Mouse (Mus musculus) kidney, embryonic 16.5 days (tissue): ENCODE measurements around the gene Kcnt2. TPM values are rescaled to one million over a fixed set of nuclear protein-coding genes. Genes with fewer than 3 reads are reported as not detected.

Experiments used
- ATAC-seq: fragments of 200-750 bp; cut with Nextera tagmentation; 2 replicates; pipeline ENCODE4 v1.8.0; 2017; ENCODE audit warnings: moderate TSS enrichment; ENCODE audit not compliant: low FRiP score, low TSS enrichment
- H3K27ac ChIP-seq: fragments of 300-500 bp; sonication (generic); 2 replicates; pipeline ENCODE4 v1.5.1; 2014; ENCODE audit warnings: low read length
- H3K27me3 ChIP-seq: fragments of 300-500 bp; sonication (generic); 2 replicates; pipeline ENCODE4 v1.6.1; 2014; ENCODE audit warnings: low read length, control low read depth, mixed read lengths; ENCODE audit not compliant: insufficient read depth
- H3K36me3 ChIP-seq: fragments of 300-500 bp; sonication (generic); 2 replicates; pipeline ENCODE4 v1.6.1; 2014; ENCODE audit warnings: low read length, control low read depth, mixed read lengths; ENCODE audit not compliant: insufficient read depth
- H3K4me1 ChIP-seq: fragments of 300-500 bp; sonication (generic); 2 replicates; pipeline ENCODE4 v1.6.1; 2014; ENCODE audit warnings: low read length, control low read depth, mixed read lengths; ENCODE audit not compliant: insufficient read depth
- H3K4me2 ChIP-seq: fragments of 300-500 bp; sonication (generic); replicated peaks from 2 replicates; pipeline ENCODE4 v1.6.1; 2014; ENCODE audit warnings: low read depth, low read length
- H3K4me3 ChIP-seq: fragments of 300-500 bp; sonication (generic); 2 replicates; pipeline ENCODE4 v1.5.1; 2014; ENCODE audit warnings: mild to moderate bottlenecking, low read length
- H3K9ac ChIP-seq: fragments of 300-500 bp; sonication (generic); replicated peaks from 2 replicates; pipeline ENCODE4 v1.6.1; 2014; ENCODE audit warnings: low read length
- H3K9me3 ChIP-seq: fragments of 300-500 bp; sonication (generic); 2 replicates; pipeline ENCODE4 v1.6.1; 2016; ENCODE audit warnings: low read length, control low read depth
- WGBS: fragments of 180-500 bp; shearing (Covaris S2); extraction: QIAGEN DNeasy Blood & Tissue Kit; methylation state at CpG from one replicate; pipeline ENCODE4 v1.1.7; 2014; 5-methylcytosine and 5-hydroxymethylcytosine counted together
- polyA plus RNA-seq: library from polyadenylated mRNA; unstranded; fragments of >200 nt; fragmentation: Nextera tagmentation; extraction: Ambion mirVana; gene quantifications from 2 replicates; pipeline ENCODE4 v1.2.1, GENCODE M21; 2015

Kcnt2 gene
- 2.8 and 3.8 TPM in 2 replicates for polyA plus RNA-seq

DNA sequence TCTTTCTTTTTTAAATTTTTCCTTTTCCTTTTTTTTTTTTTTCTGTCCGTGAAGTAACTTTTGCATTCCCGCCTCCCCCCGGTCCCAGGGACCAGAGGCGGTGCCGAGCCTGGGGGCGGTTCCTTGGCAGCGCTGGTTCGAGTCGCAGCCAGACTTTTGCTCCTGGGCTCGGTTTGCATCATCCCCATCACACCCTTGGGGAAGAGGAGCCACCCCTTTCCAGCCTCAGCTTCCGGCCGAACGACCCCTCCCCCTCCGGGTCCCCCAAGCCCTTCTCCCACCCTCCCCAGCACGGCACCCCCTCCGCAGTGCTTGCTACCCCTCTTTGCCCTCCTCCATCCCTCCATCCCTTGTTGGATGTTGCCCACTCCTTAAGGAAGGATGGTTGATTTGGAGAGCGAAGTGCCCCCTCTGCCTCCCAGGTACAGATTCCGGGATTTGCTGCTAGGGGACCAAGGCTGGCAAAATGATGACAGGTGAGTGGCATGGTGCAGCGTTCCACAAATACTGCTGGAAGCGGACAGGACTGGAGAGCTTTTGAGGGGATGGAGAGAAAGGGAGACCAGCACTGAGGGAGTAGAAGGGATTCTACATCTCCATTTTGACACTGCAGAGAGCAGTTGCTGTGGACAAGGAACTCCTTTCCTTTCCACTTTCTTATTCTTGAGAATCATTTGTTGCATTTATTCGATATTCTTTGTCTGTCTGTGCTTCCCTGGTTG, at the start of gene Kcnt2:
Gene Kcnt2, plus strand, starts transcription at position 283 of the 722 bp plus-strand sequence.
- Histone ChIP-seq H3K36me3 (no peaks in the 10 kb centered on the region), H3K4me2 (peak within 1 kb of the TSS; percentile 70), H3K27me3 (no peaks in the 10 kb centered on the region), H3K9ac (peak within 1 kb of the TSS; percentile 44), H3K4me1 (peaks cover 4% of the 10 kb centered on the region; the same call in 1 of the 2 replicates), H3K4me3 (peak within 1 kb of the TSS; percentile 49), H3K9me3 (no peaks in the 10 kb centered on the region), H3K27ac (no peak within 1 kb of the TSS)
- WGBS = under 1% methylated on average over 21 of the region's 21 CpGs
- ATAC-seq = peak; percentile 57

DNA sequence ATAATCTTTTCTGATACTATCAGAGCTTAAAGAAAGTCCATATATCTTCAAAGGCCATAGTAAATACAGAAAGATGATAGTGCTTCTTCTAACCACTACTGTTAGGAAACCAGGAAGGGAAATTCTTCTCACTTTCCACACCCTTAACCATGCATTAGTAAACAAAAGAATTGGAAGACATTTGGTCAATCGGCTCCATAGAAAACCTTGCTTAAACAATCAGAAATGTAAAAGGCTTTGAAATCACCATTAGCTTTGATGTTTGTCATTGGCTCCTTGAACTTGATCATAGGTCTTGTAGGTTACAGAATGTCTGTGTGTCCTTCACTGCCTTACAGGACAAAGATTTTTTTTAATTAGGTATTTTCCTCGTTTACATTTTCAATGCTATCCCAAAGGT, 40.6 kb upstream of the Kcnt2 start:
- Histone ChIP-seq H3K4me3 (no peak overlapping the region), H3K27me3 (no peaks in the 10 kb centered on the region), H3K36me3 (no peaks in the 10 kb centered on the region), H3K27ac (no peak overlapping the region), H3K4me1 (no peaks in the 10 kb centered on the region), H3K4me2 (no peak overlapping the region), H3K9me3 (peaks cover under 1% of the 10 kb centered on the region; the same call in 1 of the 2 replicates), H3K9ac (no peak overlapping the region)
- 67% methylated on average over 2 of the region's 2 CpGs for WGBS
- no peak for ATAC-seq

DNA sequence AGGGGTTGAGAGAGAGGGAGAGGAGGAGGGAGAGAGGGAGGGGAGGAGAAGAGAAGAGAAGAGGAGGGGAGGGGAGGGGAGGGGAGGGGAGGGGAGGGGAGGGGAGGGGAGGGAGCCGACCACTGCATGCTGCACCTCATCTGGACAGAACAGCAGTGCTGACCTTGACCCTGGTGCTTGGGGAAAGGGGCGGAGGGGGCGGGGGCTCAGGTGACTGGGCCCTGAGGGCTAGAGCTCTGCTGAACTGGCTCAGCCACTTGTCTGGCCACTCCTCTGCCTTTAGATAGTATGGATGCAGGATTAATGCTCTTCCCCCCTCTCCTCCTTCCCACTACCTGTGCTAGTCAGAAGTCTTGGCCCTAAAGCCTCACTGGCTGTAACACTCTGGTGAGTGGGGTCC, 20.7 kb upstream of the Kcnt2 start:
- Histone ChIP-seq H3K4me1 (no peaks in the 10 kb centered on the region), H3K9ac (no peak overlapping the region), H3K27ac (no peak overlapping the region), H3K27me3 (no peaks in the 10 kb centered on the region), H3K4me2 (no peak overlapping the region), H3K9me3 (no peaks in the 10 kb centered on the region), H3K36me3 (no peaks in the 10 kb centered on the region), H3K4me3 (no peak overlapping the region)
- ATAC-seq = 0 out of 2 replicates have a peak, but pooled peaks have one; percentile 6
- 60% methylated on average over 1 of the region's 3 CpGs for WGBS

DNA sequence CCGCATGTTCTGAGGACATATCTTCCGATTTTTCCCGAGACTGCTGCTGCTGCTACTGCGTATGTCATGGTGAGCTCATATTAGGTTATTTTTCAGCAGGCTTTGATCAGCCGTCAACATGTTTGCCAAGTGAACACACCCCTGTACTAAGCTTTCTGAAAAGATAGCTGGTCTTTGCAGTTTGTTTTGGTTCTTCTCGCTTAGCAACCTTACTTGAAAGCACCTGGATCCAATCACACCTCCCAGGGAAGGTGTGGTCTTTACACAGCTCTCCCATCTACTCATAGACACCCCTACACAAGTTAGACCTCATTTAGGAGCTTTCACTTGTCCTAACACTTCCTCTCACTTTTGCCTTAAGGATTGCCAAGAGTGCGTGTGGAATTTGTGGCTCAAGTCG, 19.3 kb upstream of the Kcnt2 start:
- Histone ChIP-seq H3K4me1 (no peaks in the 10 kb centered on the region), H3K36me3 (no peaks in the 10 kb centered on the region), H3K9ac (no peak overlapping the region), H3K9me3 (no peaks in the 10 kb centered on the region), H3K4me3 (no peak overlapping the region), H3K27me3 (no peaks in the 10 kb centered on the region), H3K27ac (no peak overlapping the region), H3K4me2 (no peak overlapping the region)
- no peak for ATAC-seq
- 80% methylated on average over 8 of the region's 8 CpGs for WGBS

DNA sequence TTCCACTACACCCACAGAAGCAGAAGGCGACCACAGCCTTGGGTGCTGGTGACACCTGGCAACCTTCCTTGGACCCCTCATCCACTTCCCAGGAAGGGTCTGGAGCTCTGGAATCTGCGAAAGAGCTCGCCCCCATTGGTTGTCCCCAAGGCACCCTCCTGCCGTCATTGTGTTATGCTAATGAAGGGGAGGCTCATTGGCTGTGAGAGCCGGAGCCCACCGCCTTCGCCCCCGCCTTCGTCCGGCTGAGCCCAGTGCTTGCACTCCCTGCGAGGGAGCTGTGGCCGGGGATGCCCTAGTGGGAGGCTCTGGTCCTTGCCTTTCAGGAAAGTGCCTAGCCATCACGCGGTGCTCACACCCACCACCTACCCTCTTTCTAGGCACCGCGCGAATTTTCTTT, 493 bp upstream of the Kcnt2 start:
- Histone ChIP-seq H3K27ac (no peak overlapping the region), H3K27me3 (no peaks in the 10 kb centered on the region)
- 0% methylated on average over 17 of the region's 17 CpGs for WGBS

DNA sequence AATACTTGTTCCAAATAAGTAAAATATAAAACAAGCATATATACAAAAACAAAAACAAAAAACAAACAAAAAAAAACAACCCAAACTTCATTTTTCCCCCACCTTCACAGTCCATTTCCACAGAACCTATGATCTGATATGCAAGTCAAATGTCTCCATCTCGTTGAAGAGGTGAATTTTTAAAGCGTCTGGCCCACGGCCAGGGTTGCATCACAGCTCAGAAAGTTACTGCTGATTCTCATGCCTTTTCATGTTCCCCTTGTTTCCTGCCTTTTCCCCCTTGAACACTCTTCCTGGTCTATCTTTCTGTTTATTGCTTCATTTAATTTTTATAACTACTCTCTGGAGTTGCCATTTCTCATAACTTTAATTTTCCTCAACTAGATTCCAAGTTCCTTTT, 18.7 kb downstream of the Kcnt2 start:
- no peaks in the 10 kb centered on the region for H3K9me3 ChIP-seq
- H3K27me3 ChIP-seq = no peaks in the 10 kb centered on the region
- no peaks in the 10 kb centered on the region for H3K36me3 ChIP-seq
- H3K4me1 ChIP-seq = 0 out of 2 replicates have a peak, but pooled peaks cover 3% of the 10 kb centered on the region
- H3K4me3 ChIP-seq = no peak overlapping the region
- no peak for ATAC-seq
- no peak overlapping the region for H3K9ac ChIP-seq
- no peak overlapping the region for H3K4me2 ChIP-seq
- H3K27ac ChIP-seq = no peak overlapping the region
- WGBS = 72% methylated on average over 3 of the region's 3 CpGs

More for the DNA sequence above, 493 bp upstream of the Kcnt2 start:
- ATAC-seq = peak; percentile 100
- Histone ChIP-seq H3K9ac (peak overlapping the region; percentile 44), H3K4me3 (peak overlapping the region; percentile 49), H3K9me3 (no peaks in the 10 kb centered on the region), H3K36me3 (no peaks in the 10 kb centered on the region), H3K4me2 (peak overlapping the region; percentile 70), H3K4me1 (peaks cover 4% of the 10 kb centered on the region; the same call in 1 of the 2 replicates)

DNA sequence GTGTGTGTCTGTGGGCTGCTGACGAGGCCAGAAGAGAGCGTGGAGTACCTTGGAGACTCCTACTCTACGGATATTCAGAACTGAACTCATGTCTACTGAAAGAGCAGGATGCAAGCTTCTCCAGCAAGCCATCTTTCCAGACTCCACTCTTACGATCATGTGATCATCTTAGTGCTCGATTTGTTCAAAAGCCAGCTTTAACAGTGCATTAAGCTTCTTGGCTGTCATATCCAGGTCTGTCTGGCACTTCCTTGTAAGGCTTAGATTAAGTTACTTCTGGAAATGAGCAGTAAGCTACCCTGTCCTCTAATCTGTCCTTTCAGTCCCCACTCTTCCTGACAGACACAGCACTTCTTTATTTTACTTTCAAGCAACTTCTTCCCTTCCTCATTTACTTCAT, 20.1 kb downstream of the Kcnt2 start:
- Histone ChIP-seq H3K27me3 (no peaks in the 10 kb centered on the region), H3K4me1 (0 out of 2 replicates have a peak, but pooled peaks cover 3% of the 10 kb centered on the region), H3K36me3 (no peaks in the 10 kb centered on the region), H3K4me2 (no peak overlapping the region), H3K9ac (no peak overlapping the region), H3K9me3 (no peaks in the 10 kb centered on the region), H3K4me3 (no peak overlapping the region), H3K27ac (no peak overlapping the region)
- no peak for ATAC-seq
- WGBS = 86% methylated on average over 5 of the region's 5 CpGs

DNA sequence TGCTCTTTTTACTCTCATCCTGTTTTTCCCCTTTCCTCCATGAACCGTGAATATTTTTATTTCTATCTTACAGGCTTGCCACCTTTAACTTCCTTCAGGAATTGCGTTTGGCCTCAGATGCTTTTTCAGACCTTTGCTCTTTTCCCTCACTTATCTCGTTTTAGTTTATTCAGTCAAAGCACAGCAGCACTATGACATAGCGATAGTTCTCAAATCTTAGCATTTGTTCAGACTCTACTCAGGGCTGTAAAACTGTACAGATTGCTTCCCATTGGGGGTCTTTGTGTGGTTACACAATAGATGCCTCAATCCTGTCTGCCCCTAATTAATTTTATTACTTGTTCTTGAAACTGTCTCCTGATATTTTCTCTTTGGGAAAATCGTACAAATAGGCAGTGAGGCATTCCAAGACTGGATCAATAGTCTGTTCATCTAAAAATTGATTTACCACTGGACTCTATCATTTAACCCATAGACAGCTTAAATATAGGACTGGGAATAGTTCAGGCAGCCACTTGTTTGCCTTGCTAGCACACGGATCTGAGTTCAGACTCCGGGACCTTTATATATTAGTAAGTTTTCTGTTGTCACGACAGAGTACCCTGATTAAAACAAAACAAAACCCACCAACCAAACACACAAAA, 20.8 kb downstream of the Kcnt2 start:
- Histone ChIP-seq H3K4me2 (no peak overlapping the region), H3K36me3 (no peaks in the 10 kb centered on the region)
- ATAC-seq = no peak

DNA sequence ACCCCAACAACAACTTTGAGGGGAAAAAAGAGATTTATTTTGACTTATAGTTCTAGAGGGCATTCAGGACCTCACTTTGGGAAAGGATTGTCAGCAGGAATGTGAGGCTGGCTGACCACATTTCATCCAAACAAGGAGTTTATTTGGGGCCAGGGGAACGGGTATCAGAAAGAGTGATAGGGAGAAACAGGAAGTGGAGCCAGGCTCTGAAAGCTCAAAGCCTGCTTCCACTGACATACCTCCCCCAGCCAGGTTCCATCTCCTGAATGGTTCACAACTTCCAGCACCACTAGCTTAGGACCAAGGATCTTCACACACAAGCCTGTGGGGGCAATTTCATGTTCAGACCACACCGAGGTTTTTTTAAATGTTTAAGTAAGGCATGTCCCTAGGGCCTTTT, 21.3 kb downstream of the Kcnt2 start:
- Histone ChIP-seq H3K9ac (no peak overlapping the region), H3K4me3 (no peak overlapping the region), H3K4me2 (no peak overlapping the region), H3K27me3 (no peaks in the 10 kb centered on the region), H3K36me3 (no peaks in the 10 kb centered on the region), H3K27ac (no peak overlapping the region), H3K4me1 (0 out of 2 replicates have a peak, but pooled peaks cover 3% of the 10 kb centered on the region), H3K9me3 (no peaks in the 10 kb centered on the region)
- no peak for ATAC-seq
- 37% methylated on average over 2 of the region's 2 CpGs for WGBS

More for the DNA sequence above, 20.8 kb downstream of the Kcnt2 start:
- Histone ChIP-seq H3K9ac (no peak overlapping the region), H3K4me3 (no peak overlapping the region), H3K9me3 (no peaks in the 10 kb centered on the region), H3K27me3 (no peaks in the 10 kb centered on the region), H3K4me1 (0 out of 2 replicates have a peak, but pooled peaks cover 3% of the 10 kb centered on the region), H3K27ac (0 out of 2 replicates have a peak overlapping the region, but pooled peaks have one; percentile 1)
- 44% methylated on average over 8 of the region's 8 CpGs for WGBS

DNA sequence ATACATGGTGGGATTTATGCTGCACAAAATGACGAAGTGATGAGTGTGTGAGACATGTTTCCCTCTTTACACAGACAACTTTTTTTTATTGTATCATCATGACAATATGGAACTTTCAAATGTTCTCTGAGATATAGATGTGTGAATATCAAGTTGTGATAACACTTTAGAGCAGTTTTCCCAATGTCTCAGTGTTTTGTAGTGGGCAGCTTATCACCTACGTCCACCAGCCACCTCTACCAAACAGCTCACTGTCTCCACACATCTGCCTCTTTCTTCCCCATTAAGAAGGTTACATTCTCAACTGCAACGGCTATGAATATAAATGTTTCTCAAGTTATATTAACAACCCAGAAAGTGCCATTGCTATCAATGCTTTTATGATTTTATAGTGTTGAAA, 27.7 kb downstream of the Kcnt2 start:
- no peaks in the 10 kb centered on the region for H3K27me3 ChIP-seq
- no peak overlapping the region for H3K4me2 ChIP-seq
- WGBS = 90% methylated on average over 3 of the region's 3 CpGs
- H3K9me3 ChIP-seq = no peaks in the 10 kb centered on the region
- H3K27ac ChIP-seq = no peak overlapping the region
- H3K4me1 ChIP-seq = no peaks in the 10 kb centered on the region
- H3K4me3 ChIP-seq = no peak overlapping the region
- no peaks in the 10 kb centered on the region for H3K36me3 ChIP-seq
- ATAC-seq = no peak
- H3K9ac ChIP-seq = no peak overlapping the region
